Mouse (Mus musculus): ENCODE results near the gene Ksr2.

The Ksr2 gene

DNA sequence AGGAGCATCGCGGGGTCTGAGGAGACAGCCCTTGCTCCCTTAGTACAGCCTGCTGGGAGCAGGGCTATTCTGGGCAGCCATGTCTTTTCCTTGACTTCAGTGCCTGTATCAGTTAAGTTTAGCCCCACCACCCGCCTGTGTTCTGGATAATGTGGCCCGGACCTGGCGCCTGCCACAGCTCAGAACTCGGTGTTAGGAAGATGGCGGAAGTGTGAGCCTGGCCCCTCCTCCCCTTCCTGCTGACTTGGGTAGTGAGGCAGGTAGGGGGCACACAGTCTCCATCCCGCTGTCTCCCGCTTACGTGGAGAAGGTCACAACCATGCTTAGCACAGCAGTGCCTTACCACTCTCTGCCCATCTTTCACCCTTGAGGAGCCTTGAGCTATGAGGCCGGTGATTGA lies 68.2 kb downstream of the Ksr2 start:
- 82% methylated on average over 11 of the region's 11 CpGs for WGBS

DNA sequence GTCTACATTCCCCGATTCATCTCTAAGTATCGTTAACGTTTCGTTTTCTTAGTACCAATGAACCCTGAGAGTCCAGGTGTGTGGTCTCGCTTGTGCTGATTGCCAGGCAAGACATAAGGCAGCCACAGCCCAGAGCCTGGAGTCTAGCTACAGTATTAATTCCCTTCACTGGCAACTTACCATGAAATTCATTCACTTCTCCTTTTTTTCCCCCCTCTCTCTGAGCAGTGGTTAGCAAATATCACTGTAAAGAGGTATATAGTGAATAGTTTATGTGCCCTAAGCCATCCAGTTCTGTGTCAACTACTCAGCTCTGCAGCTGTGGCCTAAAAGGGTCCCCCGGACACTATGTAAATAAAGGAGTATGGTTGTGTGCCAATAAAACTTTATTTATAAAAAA lies 71.6 kb downstream of the Ksr2 start:
- WGBS = 84% methylated on average over 6 of the region's 6 CpGs

DNA sequence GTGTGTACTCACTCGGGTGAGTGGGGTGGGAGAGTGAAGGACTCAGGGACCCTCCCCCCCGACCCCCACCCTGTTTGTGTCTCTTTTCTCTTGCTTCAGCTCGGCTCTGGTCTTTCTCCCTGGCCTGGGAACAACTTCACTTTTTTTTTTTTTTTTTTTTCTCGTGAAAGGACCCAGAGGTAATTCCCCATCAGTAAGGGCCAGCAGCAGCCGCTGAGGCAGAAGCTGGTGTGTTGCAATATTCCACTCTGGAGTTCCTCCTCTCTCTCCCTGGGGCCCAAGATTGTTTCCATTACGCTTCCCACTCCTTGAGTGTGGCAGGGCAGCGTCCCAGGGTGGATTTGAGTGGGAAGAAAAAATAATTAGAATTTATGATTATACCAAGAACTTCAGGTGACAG lies 72.3 kb downstream of the Ksr2 start:
- 64% methylated on average over 7 of the region's 7 CpGs for WGBS

DNA sequence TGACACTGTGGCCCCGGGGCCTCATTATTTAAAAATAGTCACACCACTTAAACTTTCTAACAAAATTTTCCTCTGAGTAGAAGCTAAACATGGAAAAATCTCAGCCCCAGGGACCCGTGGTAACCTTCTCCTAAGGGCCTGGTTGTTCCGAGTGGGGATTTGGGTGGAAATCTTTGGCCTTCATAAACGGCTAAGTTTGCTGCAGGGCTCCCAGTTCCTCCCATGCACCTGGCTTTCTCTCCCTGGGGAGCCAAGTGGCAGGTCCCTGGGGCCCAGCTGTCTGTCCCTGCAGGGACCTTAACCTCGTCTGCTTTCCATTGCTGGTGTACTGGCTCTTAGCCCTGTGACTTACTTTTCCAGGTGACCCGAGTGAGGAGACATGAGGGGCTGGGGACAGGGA lies 74.4 kb downstream of the Ksr2 start:
- WGBS = 80% methylated on average over 6 of the region's 6 CpGs

DNA sequence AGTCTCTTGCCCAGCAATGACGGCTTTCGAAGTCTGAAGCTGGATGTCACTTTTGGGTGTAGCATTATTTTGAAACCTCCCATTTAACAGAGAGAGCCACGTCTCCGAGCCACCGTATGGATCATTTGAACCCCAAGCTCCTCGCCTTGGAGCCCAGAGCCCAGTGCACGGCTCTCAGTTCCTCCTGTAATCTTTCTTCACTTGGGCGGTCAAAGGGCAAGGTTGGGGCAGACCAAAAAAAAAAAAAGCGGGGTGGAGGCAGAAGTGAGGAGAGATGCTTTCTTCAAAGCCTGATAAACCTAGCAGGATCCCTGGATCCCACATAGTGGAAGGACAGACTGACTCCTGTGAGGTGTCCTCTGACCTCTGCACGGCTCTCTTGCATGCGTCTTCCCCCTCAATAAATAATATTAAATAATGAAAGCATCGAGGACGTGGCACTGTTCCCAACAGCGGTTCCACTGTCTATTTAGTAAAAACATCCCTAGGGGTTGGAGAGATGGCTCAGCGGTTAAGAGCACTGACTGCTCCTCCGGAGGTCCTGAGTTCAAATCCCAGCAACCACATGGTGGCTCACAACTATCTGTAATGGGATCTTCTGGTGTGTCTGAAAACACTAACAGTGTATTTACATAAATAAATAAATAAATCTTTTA lies 75.0 kb downstream of the Ksr2 start:
- 93% methylated on average over 16 of the region's 16 CpGs for WGBS

DNA sequence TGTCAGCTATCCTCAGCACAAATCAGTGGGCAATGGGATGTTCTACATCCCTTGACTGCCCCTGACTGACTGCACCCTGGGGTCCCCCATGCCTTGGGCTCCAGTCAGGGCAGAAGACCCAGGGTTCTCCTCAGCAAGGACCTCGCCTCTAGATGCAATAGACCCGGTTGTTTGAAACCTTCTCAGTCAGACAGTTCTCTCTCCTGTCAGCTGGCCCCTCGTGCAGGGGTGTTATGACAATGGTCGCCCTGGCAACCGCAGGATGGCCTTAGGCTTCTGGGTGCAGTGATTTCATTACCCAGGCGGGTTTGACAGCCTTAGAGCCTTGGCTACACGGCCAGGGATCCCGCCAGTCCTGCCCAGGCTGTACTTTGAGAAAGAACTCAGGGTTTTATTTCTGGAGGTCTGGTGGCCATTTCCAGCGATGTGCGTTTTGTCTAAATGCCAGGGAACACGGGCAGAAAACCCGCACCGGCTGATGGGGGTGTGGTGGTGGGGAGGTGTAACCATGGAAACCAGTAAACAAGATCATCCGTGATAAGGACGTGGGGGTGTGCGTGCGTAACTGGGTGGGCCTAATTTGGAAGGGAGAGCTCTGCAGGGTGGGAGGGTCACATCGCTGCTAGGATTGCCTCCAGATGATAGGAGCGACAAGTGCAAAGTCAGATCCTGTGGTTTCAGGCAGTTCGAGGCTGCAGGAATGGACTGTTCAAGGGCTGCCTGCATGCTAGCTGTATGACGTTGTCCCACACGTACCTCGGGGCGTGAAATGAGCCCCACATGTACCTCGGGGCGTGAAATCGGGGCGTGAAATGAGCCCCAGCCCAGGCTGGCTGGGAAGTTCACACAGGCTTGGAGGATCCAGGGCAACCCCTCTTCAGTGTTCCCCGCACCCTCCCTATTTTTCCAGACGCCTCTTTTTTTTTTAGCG lies 79.4 kb downstream of the Ksr2 start:
- WGBS = 15% methylated on average over 31 of the region's 31 CpGs

DNA sequence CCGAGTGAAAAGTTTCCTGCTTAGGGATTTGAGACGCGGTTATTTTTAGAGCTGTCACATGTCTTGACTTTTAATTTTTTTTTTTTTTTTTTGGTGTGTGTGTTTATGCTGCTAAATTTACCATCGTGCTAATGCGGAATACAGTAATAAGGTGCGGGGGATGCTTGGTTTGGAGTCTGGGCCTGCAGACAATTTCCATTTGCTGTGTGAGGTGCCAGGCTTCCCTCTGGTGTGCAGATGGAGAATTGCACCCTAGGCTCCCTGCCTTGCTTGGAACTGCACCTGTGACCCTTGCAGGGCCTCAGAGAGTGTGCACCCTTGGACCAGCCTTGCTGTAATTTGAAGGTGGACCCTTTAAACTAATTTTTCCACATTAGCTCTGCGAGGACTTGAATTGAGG lies 80.1 kb downstream of the Ksr2 start:
- 11% methylated on average over 7 of the region's 7 CpGs for WGBS

DNA sequence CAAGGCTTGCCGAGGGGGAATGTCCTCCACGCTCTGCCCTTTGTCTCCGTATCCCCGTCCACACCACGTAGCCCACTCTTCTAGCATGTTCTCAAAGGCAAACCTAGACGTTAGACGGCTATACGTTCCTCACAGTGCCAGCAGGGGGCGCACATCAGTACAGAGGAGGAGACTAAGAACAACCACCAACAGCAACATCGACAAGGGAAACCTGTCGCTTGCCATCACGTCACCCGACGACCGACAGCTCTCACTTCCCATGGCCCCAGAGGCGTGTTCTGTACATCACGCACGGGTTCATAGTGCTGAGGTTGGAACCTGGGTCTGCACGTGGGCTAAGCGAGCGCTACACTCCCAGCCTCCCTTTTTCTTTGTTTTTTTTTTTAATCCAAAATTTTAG lies 83.3 kb downstream of the Ksr2 start:
- WGBS = 69% methylated on average over 21 of the region's 21 CpGs

DNA sequence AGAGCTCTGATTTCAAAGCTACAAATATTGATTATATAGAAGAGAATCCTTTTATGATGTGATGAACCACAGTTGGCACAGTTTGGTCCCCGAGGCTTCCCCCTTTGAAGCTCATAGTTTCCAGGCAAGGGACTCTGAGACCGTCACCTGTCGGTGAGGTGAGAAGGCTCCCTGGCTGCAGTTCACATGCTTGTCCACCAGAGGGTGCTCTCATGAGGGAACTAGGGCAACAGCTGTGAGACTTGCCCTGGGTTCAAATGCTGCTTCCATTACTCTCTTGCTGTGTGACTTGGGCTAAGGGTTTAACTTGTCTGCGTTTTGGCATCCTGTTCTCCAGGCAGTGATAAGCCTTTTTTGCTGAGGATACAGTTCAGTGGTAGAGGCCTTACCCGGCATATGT lies 88.8 kb downstream of the Ksr2 start:
- 89% methylated on average over 5 of the region's 5 CpGs for WGBS

DNA sequence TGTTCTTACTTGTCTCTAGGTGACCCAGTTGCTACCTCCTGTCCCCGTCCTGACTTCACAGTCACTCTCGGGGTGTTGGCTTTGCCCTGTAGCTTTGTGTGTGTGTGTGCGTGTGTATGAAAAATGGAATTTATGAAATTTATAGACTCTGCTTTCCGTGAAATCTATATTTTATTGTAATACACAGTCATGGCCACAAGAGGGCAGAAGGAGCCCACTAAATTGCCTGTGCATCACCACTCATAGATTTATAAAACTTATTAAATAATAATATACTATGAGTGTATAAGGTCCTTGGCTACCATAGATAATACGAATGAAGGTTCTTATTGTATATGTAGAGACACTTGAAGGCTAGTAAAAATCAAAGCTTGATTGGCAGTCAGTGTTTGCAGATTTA lies 90.6 kb downstream of the Ksr2 start:
- 74% methylated on average over 5 of the region's 5 CpGs for WGBS

DNA sequence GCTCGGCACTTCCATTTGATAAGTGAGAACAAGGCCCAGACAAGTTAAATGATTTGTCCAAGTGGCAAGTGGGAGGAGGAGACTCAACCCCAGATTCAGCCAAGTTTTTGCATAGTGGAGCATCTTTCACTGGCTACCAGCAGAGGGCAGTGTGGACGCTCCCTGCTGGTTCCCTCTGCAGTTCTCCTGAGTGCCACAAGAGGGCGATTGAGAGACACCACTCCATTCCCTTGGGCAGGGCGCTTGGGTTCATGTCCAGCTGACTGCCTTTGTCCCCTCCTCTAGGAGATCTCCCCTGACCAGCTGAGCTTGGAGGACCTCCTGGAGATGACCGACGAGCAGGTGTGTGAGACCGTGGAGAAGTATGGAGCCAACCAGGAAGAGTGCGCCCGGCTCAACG lies 91.4 kb downstream of the Ksr2 start:
- 66% methylated on average over 10 of the region's 10 CpGs for WGBS

DNA sequence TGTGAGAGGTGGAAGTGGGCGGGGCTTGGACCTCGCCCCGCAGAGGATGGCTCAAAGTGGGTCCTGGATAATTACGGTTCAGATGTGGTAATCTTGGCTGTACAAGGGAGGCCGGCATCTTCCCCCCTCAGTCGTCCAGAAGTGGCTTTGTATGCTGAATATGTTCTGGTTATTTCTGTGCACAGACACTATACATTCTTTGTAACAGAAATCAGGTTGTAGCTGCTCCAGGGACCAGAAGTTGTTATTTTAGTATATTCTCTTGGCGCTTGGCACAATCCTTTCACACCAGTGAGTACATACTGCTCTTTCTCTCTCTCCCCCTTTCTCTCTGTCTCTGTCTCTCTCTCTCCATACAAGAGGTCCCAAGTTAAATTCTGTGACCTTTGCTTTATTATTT lies 92.0 kb downstream of the Ksr2 start:
- 47% methylated on average over 7 of the region's 7 CpGs for WGBS

DNA sequence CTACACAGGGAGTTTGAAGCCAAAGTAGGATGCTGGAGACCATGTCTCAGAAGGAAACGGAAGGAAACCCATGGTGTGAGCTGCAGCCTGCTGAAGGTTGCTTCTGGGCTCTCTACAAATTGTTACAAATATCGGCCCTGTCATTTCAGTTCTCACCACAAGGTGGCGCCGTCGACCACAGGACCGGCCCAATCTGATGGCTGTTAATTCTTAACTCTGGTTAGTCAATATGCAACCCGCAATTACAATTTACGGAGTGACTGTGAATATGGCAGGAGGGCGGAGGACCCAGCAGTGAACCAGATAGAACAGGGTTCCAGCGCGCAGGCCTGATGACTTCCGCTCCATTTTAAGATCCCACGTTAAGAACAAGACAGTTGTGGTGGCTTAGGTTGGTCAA lies 92.6 kb downstream of the Ksr2 start:
- 36% methylated on average over 13 of the region's 13 CpGs for WGBS

DNA sequence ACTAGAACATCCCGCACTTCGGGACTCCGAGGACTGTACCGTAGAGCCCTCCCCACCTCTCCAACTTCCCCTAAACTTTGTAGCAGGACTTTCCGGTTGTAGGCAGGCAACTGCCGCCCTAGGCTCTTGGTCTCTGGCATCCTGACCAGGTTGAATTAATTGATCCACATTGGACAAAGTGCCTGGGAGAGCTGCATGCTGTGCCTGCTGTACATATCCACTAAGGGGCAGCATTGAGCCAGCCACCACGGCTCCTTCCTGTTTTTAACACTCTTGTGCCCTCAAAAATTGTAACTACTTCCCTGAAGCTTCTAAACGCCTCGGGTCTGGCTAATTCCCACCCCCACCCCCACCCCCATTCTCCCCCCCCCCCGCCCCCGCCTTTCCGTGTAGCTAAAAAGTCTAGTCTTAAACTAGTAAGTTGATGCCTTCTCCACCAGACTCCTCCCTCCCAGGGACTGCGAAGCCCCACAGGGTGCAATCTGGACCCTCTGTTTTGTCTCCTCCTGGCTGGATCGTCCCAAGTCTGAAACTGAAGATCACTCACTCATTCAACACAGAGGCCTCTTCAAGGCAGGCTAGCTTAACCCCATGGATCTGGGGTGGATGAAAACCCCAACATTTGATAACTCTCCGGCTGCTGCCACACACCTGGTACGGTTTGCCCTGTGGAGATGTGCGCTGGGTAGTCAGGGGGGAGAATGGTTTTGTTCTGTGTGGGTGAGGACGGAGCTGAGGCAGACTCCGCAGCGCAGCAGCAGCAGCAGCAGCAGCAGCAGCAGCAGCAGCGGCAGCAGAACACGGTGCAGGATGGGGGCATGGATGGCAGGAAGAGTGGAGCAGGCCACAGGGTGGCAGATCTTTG lies 95.9 kb downstream of the Ksr2 start:
- WGBS = 40% methylated on average over 22 of the region's 22 CpGs

DNA sequence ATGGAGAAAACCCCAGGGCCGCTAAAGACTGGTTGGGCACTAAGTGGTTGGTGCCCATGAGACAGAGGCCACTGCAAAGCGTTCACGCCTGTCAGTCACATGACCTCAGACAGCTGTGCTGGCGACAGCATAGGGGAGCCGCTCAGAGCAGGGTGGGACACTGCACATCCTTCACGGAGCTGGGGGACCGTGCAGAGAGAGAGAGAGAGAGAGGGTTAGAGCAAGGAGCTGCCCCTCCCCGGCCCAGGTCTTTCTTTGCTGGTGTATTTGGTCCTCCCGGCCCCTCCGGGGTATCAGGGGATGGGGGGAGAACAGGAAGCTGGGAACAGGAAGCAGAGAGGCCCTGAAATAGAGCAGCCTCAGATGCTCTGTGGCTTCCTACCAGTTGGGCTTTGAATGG lies 97.1 kb downstream of the Ksr2 start:
- WGBS = 70% methylated on average over 10 of the region's 10 CpGs

DNA sequence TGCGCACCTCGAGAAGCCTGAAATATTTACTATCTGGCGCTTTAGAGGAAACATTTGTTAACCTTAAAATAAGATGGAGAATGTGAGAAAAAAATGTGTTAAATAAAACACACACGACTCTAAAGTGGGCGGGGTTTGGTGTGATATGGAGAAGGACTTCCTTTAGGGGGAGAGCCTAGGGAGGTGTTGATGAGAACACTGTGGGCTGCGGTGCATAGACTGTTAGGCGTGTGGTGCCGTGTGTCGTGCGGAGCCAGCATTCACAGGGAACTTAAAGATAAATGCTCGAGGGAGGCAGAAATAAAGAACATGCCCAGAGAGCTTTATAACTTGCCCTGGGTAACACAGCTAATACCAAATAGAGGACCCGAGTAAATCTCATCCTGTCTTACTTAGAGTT lies 101.6 kb downstream of the Ksr2 start:
- WGBS = 48% methylated on average over 12 of the region's 12 CpGs

DNA sequence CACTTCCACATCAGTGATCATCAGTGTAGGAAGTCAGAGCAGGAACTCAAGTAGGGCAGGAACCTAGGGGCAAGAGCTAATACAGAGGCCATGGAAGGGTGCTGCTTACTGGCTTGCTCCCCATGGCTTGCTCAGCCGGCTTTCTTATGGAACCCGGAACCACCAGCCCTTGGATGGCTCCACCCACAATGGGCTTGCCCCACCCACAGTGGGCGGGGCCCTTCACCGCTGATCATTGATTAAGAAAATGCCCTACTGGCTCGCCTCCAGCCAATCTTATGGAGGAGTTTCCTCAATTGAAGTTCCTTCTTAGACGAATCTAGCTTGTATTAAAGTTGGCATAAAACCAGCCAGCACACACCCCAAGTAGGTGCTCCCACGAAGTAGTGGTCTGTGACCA lies 102.1 kb downstream of the Ksr2 start:
- WGBS = 63% methylated on average over 7 of the region's 7 CpGs

DNA sequence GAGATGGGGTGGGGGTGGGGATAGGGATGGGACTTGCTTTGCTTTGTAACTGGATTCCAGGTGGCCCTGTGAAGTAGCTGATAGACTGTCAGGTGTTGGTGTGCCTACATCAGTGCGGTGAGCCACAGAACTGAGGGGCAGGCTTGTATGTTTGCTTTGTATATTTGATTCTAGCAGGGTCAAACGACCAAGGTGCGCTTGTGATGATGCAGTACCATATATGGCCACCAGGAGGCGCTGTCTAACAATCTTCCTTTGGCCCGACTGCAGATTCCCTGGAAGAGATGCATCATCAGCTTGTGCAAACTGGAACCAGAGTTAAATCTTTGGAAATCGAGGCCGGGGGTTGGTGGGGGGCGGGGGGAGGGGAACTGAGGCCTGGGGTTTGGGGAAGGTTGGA lies 102.8 kb downstream of the Ksr2 start:
- 4% methylated on average over 8 of the region's 8 CpGs for WGBS

DNA sequence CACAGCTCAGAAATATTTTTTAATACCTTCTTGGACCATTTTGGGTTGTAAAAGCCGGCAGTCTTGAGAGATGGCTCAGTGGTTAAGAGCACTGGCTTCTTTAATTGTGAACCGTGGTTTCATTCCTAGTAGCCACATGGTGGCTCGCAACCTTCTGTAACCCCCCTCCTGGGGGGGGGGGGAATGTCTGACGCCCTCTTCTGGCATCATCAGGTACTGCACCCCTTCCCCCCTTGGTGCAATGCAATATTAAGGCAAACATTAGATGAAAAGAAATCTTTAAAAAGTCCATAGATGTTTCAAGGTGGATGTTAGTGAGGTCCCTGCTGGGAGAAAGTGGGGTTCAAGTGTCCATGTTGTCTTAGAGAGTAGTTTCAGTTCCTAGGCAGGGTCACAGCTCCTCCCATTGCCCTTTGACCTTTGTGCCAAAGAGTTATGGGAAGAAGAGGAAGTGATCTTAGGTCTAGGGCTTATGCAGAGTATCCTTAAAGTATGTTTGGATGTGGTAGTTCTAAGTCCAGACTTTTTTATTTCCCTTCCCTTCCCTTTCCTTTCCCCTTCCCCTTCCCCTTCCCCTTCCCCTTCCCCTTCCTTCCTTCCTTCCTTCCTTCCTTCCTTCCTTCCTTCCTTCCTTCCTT lies 106.2 kb downstream of the Ksr2 start:
- 38% methylated on average over 4 of the region's 4 CpGs for WGBS

DNA sequence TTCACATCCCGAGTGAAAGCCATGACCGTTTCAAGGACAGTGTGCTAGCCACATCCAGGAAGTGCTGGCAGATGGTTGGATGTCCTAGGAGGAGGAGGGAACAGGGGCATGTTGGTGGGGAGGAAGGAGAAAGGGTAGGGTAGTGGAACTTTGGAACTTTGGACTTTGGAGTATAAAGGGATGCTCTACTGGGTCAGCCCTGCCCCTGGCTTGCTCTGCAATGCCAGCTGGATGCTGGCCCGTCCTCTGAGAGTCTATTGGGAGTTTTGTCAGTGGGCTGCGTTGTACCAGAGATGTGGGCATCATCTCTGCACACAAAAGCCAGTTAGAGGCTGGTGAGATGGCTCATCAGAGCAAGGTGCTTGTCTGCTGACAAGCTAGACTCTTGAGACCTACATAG lies 107.4 kb downstream of the Ksr2 start:
- 78% methylated on average over 4 of the region's 4 CpGs for WGBS

DNA sequence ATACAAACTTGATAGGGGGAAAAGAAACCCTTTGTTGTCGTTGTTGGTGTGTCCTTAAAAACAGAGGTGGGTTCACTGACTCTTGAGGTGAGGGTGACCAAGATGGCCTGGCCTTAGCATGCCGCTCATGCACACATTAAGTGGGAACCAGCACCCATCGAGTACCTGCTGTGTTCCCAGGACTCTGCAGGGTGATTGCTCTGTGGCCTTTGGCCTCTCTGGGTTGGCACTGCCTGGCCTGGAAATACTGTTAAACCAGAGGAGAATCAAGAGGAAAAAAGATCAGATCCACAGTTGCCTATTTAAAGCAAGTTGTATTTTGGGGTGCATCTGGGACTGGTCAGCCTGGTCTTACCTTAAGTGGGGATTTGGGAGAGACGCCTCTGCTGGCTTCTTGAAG lies 107.9 kb downstream of the Ksr2 start:
- 87% methylated on average over 4 of the region's 4 CpGs for WGBS

DNA sequence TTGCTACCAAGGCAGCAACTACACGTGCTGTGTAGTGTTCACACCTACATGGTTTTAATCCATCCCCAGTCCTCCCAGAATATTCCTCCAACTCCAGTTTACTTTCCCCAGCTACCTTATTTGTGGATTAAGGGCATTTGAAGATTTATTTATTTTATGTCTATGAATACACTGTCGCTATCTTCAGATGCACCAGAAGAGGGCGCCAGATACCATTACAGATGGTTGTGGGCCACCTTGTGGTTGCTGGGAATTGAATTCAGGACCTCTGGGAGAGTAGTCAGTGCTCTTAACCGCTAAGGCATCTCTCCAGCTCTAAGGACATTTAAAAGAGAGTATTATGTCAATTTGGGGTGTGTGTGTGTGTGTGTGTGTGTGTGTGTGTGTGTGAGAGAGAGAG lies 108.7 kb downstream of the Ksr2 start:
- 69% methylated on average over 4 of the region's 4 CpGs for WGBS

All from cerebral cortex, adult 2 months (tissue).